Mouse (Mus musculus): ENCODE results near the gene Tgfbr3.

DNA sequence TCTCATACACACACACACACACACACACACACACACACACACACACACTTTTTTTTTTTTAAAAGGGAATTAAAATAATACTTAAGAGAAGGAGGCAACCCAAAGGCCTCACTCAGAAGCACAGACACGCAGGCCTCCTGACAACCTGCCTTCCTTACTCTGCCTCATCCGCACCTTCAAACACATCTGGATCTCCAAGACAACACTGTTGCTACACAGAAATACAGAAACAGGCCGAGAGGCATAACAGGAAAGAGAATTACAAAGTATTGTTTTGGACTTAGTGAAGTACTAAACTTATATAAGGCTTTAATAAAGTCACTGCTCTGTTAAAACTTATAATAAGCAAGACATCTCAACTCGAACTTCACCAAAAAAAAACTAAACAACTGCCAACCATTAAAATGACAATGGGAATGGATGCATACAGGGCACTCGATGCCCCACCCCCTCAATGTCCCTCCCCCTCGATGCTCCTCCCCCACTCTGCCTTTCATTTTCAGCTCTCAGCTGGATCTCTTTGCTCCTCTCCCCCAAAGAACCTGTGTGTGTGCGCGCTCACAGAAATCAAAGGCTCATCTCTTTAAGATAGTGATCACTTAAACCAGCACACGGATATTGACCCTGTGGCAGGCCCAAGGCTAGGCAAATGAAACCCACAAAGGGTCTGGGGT lies 87.8 kb downstream of the Tgfbr3 start:
- TF ChIP-seq CTCF (IDR thresholded peaks at IDR 0.05; ENCODE audit: extremely low read depth, insufficient read depth, low read length) (no peak), POLR2A (IDR thresholded peaks at IDR 0.05; ENCODE audit: extremely low read depth, insufficient read depth, low read length) (no peak)
